Mouse (Mus musculus): ENCODE measurements at regions not wholly inside any gene's neighbourhood (a gene's known extent, or its start where the extent isn't known, plus 50 kb on each side); places are given as distances from the start of the nearest gene placed in this dataset.

- no peak overlapping the region for H3ac ChIP-seq (ENCODE audit: control insufficient read depth, insufficient read length, low read depth)
- no peaks in the 10 kb centered on the region for H3K79me3 ChIP-seq (ENCODE audit: low read depth)
- no peaks in the 10 kb centered on the region for H3K79me2 ChIP-seq (ENCODE audit: control insufficient read depth, insufficient read depth)
- H3K4me3 ChIP-seq (ENCODE audit: insufficient read depth, poor library complexity, severe bottlenecking) = no peak overlapping the region
- TF ChIP-seq MAX (IDR thresholded peaks at IDR 0.05) (no peak), USF1 (IDR thresholded peaks at IDR 0.05; ENCODE audit: low read depth) (no peak), MYOD1 (IDR thresholded peaks at IDR 0.05; ENCODE audit: control insufficient read depth, insufficient read length, low read depth) (no peak), FOSL1 (IDR thresholded peaks at IDR 0.05; ENCODE audit: insufficient read depth, low read length, poor library complexity, severe bottlenecking) (no peak), CTCF (IDR thresholded peaks at IDR 0.05; ENCODE audit: control insufficient read depth, insufficient read depth, insufficient read length) (no peak), CEBPB (IDR thresholded peaks at IDR 0.05; ENCODE audit: low read depth) (no peak), MYOG (IDR thresholded peaks at IDR 0.05; ENCODE audit: control insufficient read depth, extremely low read depth, insufficient read length) (no peak)
- H3K36me3 ChIP-seq (ENCODE audit: control insufficient read depth, insufficient read depth) = no peaks in the 10 kb centered on the region
- H3K27me3 ChIP-seq (ENCODE audit: control insufficient read depth, insufficient read depth, insufficient read length) = no peaks in the 10 kb centered on the region
Measured at GRCm38 (mm10) chr4:119041616-119042015, 66.9 kb upstream of the Slc2a1 start.

- Histone ChIP-seq H3K36me3 (ENCODE audit: control insufficient read depth, insufficient read depth) (no peaks in the 10 kb centered on the region), H3ac (ENCODE audit: control insufficient read depth, insufficient read length, low read depth) (no peak overlapping the region), H3K27me3 (ENCODE audit: control insufficient read depth, insufficient read depth, insufficient read length) (no peaks in the 10 kb centered on the region), H3K79me2 (ENCODE audit: control insufficient read depth, insufficient read depth) (no peaks in the 10 kb centered on the region), H3K79me3 (ENCODE audit: low read depth) (no peaks in the 10 kb centered on the region), H3K4me3 (ENCODE audit: insufficient read depth, poor library complexity, severe bottlenecking) (no peak overlapping the region)
- TF ChIP-seq CEBPB (IDR thresholded peaks at IDR 0.05; ENCODE audit: low read depth) = no peak
- TF ChIP-seq CTCF (IDR thresholded peaks at IDR 0.05; ENCODE audit: control insufficient read depth, insufficient read depth, insufficient read length) = no peak
- no peak for TF ChIP-seq MYOG (IDR thresholded peaks at IDR 0.05; ENCODE audit: control insufficient read depth, extremely low read depth, insufficient read length)
- no peak for TF ChIP-seq USF1 (IDR thresholded peaks at IDR 0.05; ENCODE audit: low read depth)
- TF ChIP-seq FOSL1 (IDR thresholded peaks at IDR 0.05; ENCODE audit: insufficient read depth, low read length, poor library complexity, severe bottlenecking) = no peak
- no peak for TF ChIP-seq MAX (IDR thresholded peaks at IDR 0.05)
- no peak for TF ChIP-seq MYOD1 (IDR thresholded peaks at IDR 0.05; ENCODE audit: control insufficient read depth, insufficient read length, low read depth)
Measured at GRCm38 (mm10) chr4:119044005-119044677, 64.4 kb upstream of the Slc2a1 start.

- no peak for TF ChIP-seq USF1 (IDR thresholded peaks at IDR 0.05; ENCODE audit: low read depth)
- Histone ChIP-seq H3K79me2 (ENCODE audit: control insufficient read depth, insufficient read depth) (no peaks in the 10 kb centered on the region), H3K79me3 (ENCODE audit: low read depth) (no peaks in the 10 kb centered on the region), H3K36me3 (ENCODE audit: control insufficient read depth, insufficient read depth) (no peaks in the 10 kb centered on the region), H3K27me3 (ENCODE audit: control insufficient read depth, insufficient read depth, insufficient read length) (no peaks in the 10 kb centered on the region), H3ac (ENCODE audit: control insufficient read depth, insufficient read length, low read depth) (no peak overlapping the region), H3K4me3 (ENCODE audit: insufficient read depth, poor library complexity, severe bottlenecking) (no peak overlapping the region)
Measured at GRCm38 (mm10) chr4:119044836-119045235, 63.7 kb upstream of the Slc2a1 start.

DNA sequence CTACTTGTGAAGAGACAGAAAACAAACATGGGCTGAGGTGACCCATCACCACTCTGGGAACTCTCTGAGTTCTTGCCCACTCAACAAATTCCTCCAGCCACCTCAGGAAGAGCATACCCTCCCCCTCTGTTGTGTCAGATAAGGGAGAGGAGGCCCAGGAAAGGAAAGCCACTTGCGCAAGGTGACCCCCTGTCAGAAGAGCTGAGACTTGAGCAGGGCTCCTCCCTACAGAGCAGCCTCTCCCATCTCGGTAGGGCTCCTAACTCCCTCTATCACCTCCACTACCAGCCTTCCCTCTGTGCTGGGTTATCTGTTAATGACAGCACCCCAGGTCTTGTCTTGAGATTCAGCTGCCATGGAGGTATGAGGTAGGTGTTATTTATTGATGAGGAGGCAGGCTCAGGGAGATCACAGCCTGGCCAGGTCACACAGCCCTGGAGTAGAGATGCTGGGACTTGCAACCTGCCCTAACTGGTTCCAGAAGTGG is 57.6 kb upstream of the Slc2a1 start:
- no peaks in the 10 kb centered on the region for H3K79me2 ChIP-seq (ENCODE audit: control insufficient read depth, insufficient read depth)
- H3K4me3 ChIP-seq (ENCODE audit: insufficient read depth, poor library complexity, severe bottlenecking) = no peak overlapping the region
- H3K79me3 ChIP-seq (ENCODE audit: low read depth) = no peaks in the 10 kb centered on the region
- H3ac ChIP-seq (ENCODE audit: control insufficient read depth, insufficient read length, low read depth) = no peak overlapping the region
- H3K27me3 ChIP-seq (ENCODE audit: control insufficient read depth, insufficient read depth, insufficient read length) = peaks cover 3% of the 10 kb centered on the region
- H3K36me3 ChIP-seq (ENCODE audit: control insufficient read depth, insufficient read depth) = no peaks in the 10 kb centered on the region
- TF ChIP-seq MAX (IDR thresholded peaks at IDR 0.05) (no peak), MYOD1 (IDR thresholded peaks at IDR 0.05; ENCODE audit: control insufficient read depth, insufficient read length, low read depth) (no peak), CTCF (IDR thresholded peaks at IDR 0.05; ENCODE audit: control insufficient read depth, insufficient read depth, insufficient read length) (no peak), MYOG (IDR thresholded peaks at IDR 0.05; ENCODE audit: control insufficient read depth, extremely low read depth, insufficient read length) (no peak), FOSL1 (IDR thresholded peaks at IDR 0.05; ENCODE audit: insufficient read depth, low read length, poor library complexity, severe bottlenecking) (no peak), CEBPB (IDR thresholded peaks at IDR 0.05; ENCODE audit: low read depth) (no peak), USF1 (IDR thresholded peaks at IDR 0.05; ENCODE audit: low read depth) (no peak)

DNA sequence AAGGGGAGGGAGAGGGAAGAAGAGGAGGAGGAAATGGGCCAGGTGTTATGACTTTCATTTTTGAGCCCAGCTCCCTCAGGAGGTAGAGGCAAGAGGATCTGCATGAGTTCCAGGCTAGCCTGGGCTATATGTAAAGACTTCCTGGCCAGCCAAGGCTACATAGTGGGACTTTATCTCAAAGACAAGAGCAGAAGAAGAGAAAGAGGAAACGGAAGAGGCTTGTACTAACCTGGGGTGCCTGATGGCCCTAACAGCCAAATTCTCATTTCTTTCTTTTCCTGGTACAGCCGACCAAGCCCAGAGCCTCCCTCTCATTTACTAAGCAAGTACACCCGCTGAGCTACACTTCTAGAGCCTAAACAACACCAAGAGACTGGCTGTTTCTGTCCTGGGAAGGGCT is 56.0 kb upstream of the Slc2a1 start:
- no peak overlapping the region for H3ac ChIP-seq (ENCODE audit: control insufficient read depth, insufficient read length, low read depth)
- no peak overlapping the region for H3K4me3 ChIP-seq (ENCODE audit: insufficient read depth, poor library complexity, severe bottlenecking)
- H3K79me2 ChIP-seq (ENCODE audit: control insufficient read depth, insufficient read depth) = no peaks in the 10 kb centered on the region
- H3K27me3 ChIP-seq (ENCODE audit: control insufficient read depth, insufficient read depth, insufficient read length) = peaks cover 3% of the 10 kb centered on the region
- no peaks in the 10 kb centered on the region for H3K36me3 ChIP-seq (ENCODE audit: control insufficient read depth, insufficient read depth)
- TF ChIP-seq MYOD1 (IDR thresholded peaks at IDR 0.05; ENCODE audit: control insufficient read depth, insufficient read length, low read depth) (no peak), CTCF (IDR thresholded peaks at IDR 0.05; ENCODE audit: control insufficient read depth, insufficient read depth, insufficient read length) (no peak), CEBPB (IDR thresholded peaks at IDR 0.05; ENCODE audit: low read depth) (no peak), MAX (IDR thresholded peaks at IDR 0.05) (no peak), USF1 (IDR thresholded peaks at IDR 0.05; ENCODE audit: low read depth) (no peak), FOSL1 (IDR thresholded peaks at IDR 0.05; ENCODE audit: insufficient read depth, low read length, poor library complexity, severe bottlenecking) (no peak), MYOG (IDR thresholded peaks at IDR 0.05; ENCODE audit: control insufficient read depth, extremely low read depth, insufficient read length) (no peak)
- no peaks in the 10 kb centered on the region for H3K79me3 ChIP-seq (ENCODE audit: low read depth)

GRCm38 (mm10) chr4:119053241-119053640 is 55.3 kb upstream of the Slc2a1 start:
- no peak overlapping the region for H3ac ChIP-seq (ENCODE audit: control insufficient read depth, insufficient read length, low read depth)

More at GRCm38 (mm10) chr4:119053241-119053640, 55.3 kb upstream of the Slc2a1 start:
- peaks cover 3% of the 10 kb centered on the region for H3K27me3 ChIP-seq (ENCODE audit: control insufficient read depth, insufficient read depth, insufficient read length)
- TF ChIP-seq MAX (IDR thresholded peaks at IDR 0.05) (no peak), USF1 (IDR thresholded peaks at IDR 0.05; ENCODE audit: low read depth) (no peak)
- H3K36me3 ChIP-seq (ENCODE audit: control insufficient read depth, insufficient read depth) = no peaks in the 10 kb centered on the region
- no peaks in the 10 kb centered on the region for H3K79me2 ChIP-seq (ENCODE audit: control insufficient read depth, insufficient read depth)
- no peaks in the 10 kb centered on the region for H3K79me3 ChIP-seq (ENCODE audit: low read depth)
- no peak overlapping the region for H3K4me3 ChIP-seq (ENCODE audit: insufficient read depth, poor library complexity, severe bottlenecking)

Data from C2C12 (cell line).